Mouse (Mus musculus): ENCODE results near the gene Invs.

The Invs gene

GRCm38 (mm10) chr4:48279498-48280134, at the start of gene Invs, which contains the start of gene Erp44:
TSS of gene Invs (plus strand) at chr4:48279760.
TSS of gene Erp44 (minus strand) at chr4:48279558.
- DNase-seq (ENCODE audit: low spot score): peak; percentile 89

- no peak for DNase-seq (ENCODE audit: low spot score)
Observed at GRCm38 (mm10) chr4:48236721-48237120, 42.8 kb upstream of the Invs start.

GRCm38 (mm10) chr4:48239046-48239445, 40.5 kb upstream of the Invs start:
- DNase-seq (ENCODE audit: low spot score): no peak

GRCm38 (mm10) chr4:48242482-48242881, 37.1 kb upstream of the Invs start:
- peak; percentile 15 for DNase-seq (ENCODE audit: low spot score)

- no peak for DNase-seq (ENCODE audit: low spot score)
Observed at GRCm38 (mm10) chr4:48243737-48244136, 35.8 kb upstream of the Invs start.

GRCm38 (mm10) chr4:48244280-48244679, 35.3 kb upstream of the Invs start:
- DNase-seq (ENCODE audit: low spot score): no peak

- no peak for DNase-seq (ENCODE audit: low spot score)
Observed at GRCm38 (mm10) chr4:48253266-48253665, 26.3 kb upstream of the Invs start.

GRCm38 (mm10) chr4:48258045-48258444, 21.5 kb upstream of the Invs start:
- DNase-seq (ENCODE audit: low spot score): no peak

GRCm38 (mm10) chr4:48267683-48268082, 11.9 kb upstream of the Invs start:
- no peak for DNase-seq (ENCODE audit: low spot score)

- DNase-seq (ENCODE audit: low spot score): no peak
Observed at GRCm38 (mm10) chr4:48268127-48268526, 11.4 kb upstream of the Invs start.

GRCm38 (mm10) chr4:48270532-48270931, 9.0 kb upstream of the Invs start:
- no peak for DNase-seq (ENCODE audit: low spot score)

- no peak for DNase-seq (ENCODE audit: low spot score)
Observed at GRCm38 (mm10) chr4:48271838-48272237, 7.7 kb upstream of the Invs start.

GRCm38 (mm10) chr4:48273119-48273829, 6.3 kb upstream of the Invs start:
- DNase-seq (ENCODE audit: low spot score): no peak

GRCm38 (mm10) chr4:48275736-48276135, 3.8 kb upstream of the Invs start:
- no peak for DNase-seq (ENCODE audit: low spot score)

GRCm38 (mm10) chr4:48277011-48277410, 2.5 kb upstream of the Invs start:
- DNase-seq (ENCODE audit: low spot score): no peak

GRCm38 (mm10) chr4:48278757-48279497, 633 bp upstream of the Invs start:
- no peak for DNase-seq (ENCODE audit: low spot score)

- DNase-seq (ENCODE audit: low spot score): no peak
Observed at GRCm38 (mm10) chr4:48281121-48281520, 1.6 kb downstream of the Invs start.

- DNase-seq (ENCODE audit: low spot score): no peak
Observed at GRCm38 (mm10) chr4:48287086-48287757, 7.7 kb downstream of the Invs start.

GRCm38 (mm10) chr4:48314814-48315213, 35.3 kb downstream of the Invs start:
- no peak for DNase-seq (ENCODE audit: low spot score)

- no peak for DNase-seq (ENCODE audit: low spot score)
Observed at GRCm38 (mm10) chr4:48316036-48316435, 36.5 kb downstream of the Invs start.

GRCm38 (mm10) chr4:48321276-48321675, 41.7 kb downstream of the Invs start:
- no peak for DNase-seq (ENCODE audit: low spot score)

- no peak for DNase-seq (ENCODE audit: low spot score)
Observed at GRCm38 (mm10) chr4:48322095-48322494, 42.5 kb downstream of the Invs start.

Measured in spleen, adult 12 weeks (tissue).